Mouse (Mus musculus) monocyte, adult 2 months (primary cell): ENCODE measurements around the gene Smim10l2a.
"Not testable (repeated sequence)": the region's sequence is repeated elsewhere in the genome, so short reads cannot be mapped to it uniquely, and the experiment has no call there.

Source experiments
- DNase-seq, 2 experiments: peaks; one replicate each; pipeline ENCODE4 v3.0.0; 2022; ENCODE audit warnings: low spot score in 2 of 2, low read depth in 1 of 2

Gene Smim10l2a

DNA sequence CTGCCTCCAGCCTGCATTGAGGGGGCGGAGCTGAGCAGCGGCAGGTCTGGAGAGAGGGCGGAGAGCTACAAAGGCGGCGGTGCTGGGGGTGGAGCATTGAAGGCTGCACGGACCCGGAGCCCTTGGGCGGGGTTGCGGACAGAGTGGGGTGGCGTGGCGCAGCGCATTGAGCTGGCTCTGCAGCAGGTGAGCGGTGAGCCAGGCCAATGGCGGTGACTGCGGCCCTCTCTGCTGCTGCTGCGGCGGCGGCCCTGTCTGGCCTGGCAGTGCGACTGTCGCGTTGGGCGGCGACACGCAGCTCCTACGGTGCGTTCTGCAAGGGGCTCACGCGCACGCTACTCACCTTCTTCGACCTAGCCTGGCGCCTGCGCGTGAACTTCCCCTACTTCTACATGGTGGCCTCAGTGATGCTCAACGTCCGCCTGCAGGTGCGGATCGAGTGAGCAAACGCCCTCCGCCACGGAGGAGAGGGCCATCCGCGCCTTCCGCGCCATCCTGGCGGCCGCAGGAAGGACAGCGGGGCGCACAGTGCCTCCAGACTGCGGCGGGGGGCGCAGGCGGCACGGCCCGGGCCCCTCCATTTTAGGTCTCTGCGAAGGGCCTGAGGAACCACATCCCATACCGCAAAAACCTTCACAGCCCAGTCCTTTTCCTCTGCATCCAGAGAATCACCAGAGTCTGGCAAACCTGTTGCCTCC is at the start of gene Smim10l2a:
TSS of gene Smim10l2a (plus strand) at position 156 of the 698 bp plus-strand sequence.
- DNase-seq = not testable (repeated sequence)

GRCm38 (mm10) chrX:56332046-56332445 is 42.3 kb upstream of the Smim10l2a start:
- no peak for DNase-seq

DNA sequence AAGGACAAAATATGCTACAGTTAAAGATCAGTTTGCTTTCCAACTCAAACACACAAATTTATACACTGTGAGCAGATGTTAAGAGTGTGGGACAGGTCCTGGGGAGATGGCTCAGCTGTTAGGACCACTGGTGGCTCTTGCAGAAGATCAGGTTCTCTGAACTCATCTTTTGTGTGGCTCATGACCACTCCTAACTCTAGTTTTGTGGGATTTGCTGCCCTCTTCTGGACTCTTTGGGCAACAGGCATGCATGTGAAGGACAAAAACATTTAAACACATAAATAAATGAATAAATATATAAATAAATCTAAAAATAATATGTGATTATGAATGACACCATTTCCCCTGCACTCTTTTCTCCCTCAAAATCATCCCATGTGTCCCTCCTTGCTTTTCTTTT is 34.1 kb upstream of the Smim10l2a start:
- DNase-seq = no peak

GRCm38 (mm10) chrX:56342921-56343320 is 31.5 kb upstream of the Smim10l2a start:
- DNase-seq = no peak

GRCm38 (mm10) chrX:56346176-56346931 is 28.0 kb upstream of the Smim10l2a start, which contains the start of gene Zfp449:
Zfp449 (plus strand) TSS chrX:56346400.
- no peak for DNase-seq

- no peak for DNase-seq
Observed at GRCm38 (mm10) chrX:56346932-56347253, 27.5 kb upstream of the Smim10l2a start.

GRCm38 (mm10) chrX:56380852-56381251 is 6.5 kb downstream of the Smim10l2a start:
- DNase-seq = no peak

GRCm38 (mm10) chrX:56384142-56384541 is 9.8 kb downstream of the Smim10l2a start:
- no peak for DNase-seq

DNA sequence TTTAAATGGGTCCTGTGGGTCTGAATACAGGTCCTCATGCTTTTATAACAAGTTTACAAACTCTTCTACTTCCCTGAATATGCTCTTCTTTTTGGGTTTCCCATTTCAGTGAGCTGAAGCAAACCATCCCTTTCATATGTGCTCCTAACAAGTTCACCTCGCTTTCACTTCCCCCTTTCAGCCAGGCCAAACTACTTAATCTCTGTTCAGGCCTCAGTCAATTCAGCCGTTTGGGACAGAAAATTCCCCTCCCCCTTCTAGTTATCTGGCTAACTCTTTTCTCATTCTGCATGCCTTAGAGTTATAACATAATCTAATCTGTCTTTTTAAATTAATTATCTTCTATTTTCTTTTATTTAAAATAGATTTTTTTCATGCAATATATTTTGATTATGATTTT is 30.3 kb downstream of the Smim10l2a start:
- DNase-seq = no peak

DNA sequence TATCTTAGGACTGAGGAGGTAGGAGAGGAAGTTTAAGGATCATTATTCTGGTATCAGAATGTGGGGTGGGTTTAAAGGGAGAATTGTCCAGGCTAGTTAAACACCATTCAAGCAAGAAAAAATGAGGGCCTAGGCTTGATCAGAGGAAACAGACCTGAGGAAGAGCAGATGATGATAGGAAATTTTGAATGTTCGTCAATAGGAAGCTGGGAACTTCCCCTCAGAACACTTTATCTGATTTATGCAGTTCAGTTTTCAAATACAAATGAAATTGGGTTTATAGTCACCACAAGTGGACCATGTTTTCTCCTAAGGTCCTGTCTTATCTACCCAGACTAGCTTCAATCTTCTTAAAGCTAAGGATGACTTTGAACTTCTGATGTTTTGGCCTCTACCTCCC is 31.1 kb downstream of the Smim10l2a start:
- no peak for DNase-seq

- no peak for DNase-seq
Observed at GRCm38 (mm10) chrX:56406128-56406527, 31.7 kb downstream of the Smim10l2a start.

- DNase-seq = no peak
Observed at GRCm38 (mm10) chrX:56416277-56416676, 41.9 kb downstream of the Smim10l2a start.

- no peak for DNase-seq
Observed at GRCm38 (mm10) chrX:56417541-56417940, 43.2 kb downstream of the Smim10l2a start.
